Mouse (Mus musculus) kidney, postnatal 10 days (tissue): ENCODE results near the gene Pih1h3b.

Experiments used
- DNase-seq: peaks from one replicate; pipeline ENCODE4 v3.0.0; 2021; ENCODE audit warnings: mixed read lengths

The Pih1h3b gene

DNA sequence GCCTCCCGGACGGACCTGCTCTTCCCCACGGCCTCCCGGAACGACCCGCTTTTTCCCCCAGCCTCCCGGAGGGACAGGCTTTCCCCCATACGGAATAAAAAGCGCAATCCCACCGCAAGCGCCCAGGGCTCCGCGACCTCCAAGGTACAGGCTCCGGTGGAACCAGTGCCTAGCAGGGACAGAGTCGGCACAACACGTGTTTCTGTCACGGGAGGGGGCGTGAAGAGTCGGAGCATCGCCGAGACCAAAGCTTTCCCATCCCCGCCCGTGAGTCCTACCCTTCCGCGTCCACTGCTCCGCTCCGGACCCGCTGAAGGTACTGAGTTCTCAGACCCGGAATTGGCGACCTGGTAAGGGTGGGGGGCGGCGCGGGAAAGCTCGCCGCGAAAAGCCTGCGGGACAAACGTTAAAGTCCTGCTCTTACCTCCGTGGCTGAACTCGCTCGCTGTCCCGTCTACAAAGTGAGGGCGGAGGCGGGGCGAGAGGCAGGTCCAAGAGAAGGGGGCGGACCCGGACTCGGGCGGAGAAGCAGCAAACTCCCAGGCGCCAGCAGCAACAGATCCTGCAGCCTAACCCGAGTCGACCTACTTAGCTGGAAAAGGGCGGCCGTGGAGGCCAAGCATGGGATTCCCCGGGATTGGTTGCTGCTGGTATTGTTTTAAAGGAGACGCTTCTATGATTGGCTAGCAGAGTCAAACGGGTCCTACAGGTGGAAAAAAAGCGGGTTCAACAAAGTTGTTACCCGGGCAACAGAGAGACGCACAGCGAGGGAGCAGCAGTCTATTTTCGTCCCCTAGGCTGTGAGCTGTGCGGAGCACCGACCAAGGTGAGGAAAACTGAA lies at the start of gene Pih1h3b, which contains the start of gene Nup62cl:
Gene Pih1h3b, plus strand, starts transcription at position 745 of the 841 bp plus-strand sequence.
Gene Nup62cl, minus strand, starts transcription at position 578 of the 841 bp plus-strand sequence.
- DNase-seq, result peak; percentile 65

DNA sequence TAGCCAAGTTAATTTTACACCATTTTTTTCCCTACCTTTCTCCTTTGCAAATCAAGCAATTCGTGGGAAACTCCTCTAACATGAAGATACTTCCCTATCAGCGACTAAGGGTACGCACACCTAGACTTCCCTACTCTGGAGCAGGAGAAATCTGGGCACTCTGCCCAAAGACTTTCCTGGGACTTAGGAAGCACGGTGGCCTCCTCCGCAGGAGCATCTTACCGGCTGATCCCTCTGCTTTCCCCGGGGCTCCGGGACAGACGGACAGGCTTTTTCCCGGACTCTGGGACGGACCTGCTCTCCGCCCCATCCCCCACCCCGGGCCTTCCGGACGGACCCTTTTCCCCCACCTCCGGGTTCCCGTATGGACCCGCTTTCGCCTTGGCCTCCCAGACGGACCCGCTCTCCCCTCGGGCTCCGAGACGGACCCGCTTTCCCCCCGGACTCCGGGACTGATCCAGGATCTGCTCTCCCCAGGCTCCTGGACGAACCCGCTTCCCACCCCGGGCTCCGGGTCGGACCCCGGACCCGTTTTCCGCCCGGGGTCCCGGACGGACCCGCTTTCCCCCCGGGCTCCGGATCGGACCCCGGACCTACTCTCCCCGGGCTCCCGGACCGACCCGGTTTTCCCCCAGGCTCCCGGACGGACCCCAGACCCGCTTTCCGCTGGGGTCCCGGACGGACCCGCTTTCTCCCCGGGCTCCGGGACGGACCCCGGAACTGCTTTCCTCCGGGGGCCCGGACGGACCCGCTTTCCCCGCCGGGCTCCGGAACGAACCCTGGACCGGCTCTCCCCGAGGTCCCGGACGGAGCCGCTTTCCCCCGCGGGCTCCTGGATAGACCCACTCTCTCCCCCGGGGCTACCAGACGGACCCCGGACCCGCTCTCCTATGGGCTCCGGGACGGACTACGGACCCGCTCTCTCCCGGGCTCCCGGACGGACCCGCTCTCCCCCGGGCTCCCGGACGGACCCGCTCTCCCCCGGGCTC lies 1.5 kb upstream of the Pih1h3b start:
- DNase-seq, result peak; percentile 12

DNA sequence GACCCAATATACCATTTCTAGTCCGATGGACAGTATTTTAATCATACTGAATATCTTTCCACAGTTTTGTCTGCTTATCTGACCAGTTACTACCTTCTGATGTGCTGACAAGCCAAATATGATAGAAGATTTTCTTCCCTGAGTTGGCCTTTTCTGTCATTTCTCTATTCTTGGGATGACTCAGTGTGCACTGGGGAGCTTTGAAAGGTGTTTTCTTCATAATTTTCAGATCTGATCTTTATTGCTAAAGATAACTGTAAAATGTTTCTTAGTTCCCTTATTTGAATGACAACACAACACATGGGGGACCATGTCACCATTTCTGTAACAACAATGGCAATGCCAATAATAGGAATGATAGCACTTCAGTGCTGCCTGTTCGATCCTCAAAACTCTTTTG lies 19.9 kb downstream of the Pih1h3b start:
- no peak for DNase-seq

DNA sequence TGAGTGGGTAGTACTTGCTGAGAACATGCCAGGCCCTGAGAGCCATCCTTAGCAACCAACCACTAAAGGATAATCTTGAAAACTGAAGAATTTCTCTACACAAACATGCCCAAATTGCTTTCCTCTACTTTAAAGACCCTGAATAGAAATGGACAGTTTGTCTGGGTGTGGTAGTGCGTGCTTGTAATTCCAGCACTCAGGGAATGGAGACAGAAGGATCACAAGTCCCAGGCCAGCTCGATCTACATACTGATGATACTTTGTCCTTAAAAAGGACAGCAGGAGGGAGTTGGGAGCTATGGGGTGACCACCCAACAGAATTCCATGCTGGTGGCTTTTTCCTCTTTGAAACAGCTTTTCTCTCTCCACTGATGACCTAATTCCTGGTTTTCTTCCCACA lies 31.4 kb downstream of the Pih1h3b start:
- DNase-seq, result no peak
